Mouse (Mus musculus): ENCODE results near the gene Apoa5. TPM values are rescaled to one million over a fixed set of nuclear protein-coding genes. Genes with fewer than 3 reads are reported as not detected.
A peak's percentile ranks its signal among the peaks of the same experiment; 100 is the strongest.

The Apoa5 gene
- total RNA-seq (2021): 10 to 100 TPM in 1 of 2 experiments, 1 to 10 TPM in 1; 2.1 to 34.3 TPM
- long read RNA-seq, experiment 1, transcript Apoa5-201 (3 exons, 2,312 nt): major isoform, 19 of 32 reads
- long read RNA-seq, experiment 1, partial matches to known transcripts: 0 of 32 reads
- long read RNA-seq, experiment 1, other reads (novel, unspliced or antisense): 8 of 32 reads
- long read RNA-seq, experiment 2: 0 reads

DNA sequence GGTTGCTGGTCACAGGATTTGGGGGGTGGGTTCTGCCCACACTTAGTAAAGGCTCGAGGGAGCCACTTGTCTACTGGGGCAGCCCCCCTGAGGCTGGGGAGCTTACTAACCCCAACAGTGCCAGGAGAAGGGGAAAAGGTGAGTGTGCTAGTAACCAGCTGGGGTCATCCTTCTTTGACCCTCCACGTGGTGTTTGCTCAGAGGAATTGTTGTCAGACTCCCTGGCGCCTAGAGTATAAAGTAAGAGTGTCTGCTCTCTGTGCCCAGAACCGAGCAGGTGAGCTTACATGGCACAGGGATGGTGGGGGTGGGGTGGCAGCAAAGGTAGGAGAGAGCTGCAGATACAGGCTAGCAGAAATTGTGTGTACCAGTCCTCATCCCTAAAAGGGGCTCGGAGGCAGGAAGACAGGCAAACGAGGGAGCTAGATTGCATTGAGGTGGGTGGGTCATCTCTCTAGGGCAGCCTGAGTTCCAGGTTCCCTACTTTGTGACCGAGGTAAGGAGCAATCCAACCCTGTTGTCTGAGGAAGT, at the start of gene Apoa5:
TSS of gene Apoa5 (plus strand) at position 291 of the 531 bp plus-strand sequence.
- no peak for DNase-seq (ENCODE audit: low spot score in 2 of 2)

DNA sequence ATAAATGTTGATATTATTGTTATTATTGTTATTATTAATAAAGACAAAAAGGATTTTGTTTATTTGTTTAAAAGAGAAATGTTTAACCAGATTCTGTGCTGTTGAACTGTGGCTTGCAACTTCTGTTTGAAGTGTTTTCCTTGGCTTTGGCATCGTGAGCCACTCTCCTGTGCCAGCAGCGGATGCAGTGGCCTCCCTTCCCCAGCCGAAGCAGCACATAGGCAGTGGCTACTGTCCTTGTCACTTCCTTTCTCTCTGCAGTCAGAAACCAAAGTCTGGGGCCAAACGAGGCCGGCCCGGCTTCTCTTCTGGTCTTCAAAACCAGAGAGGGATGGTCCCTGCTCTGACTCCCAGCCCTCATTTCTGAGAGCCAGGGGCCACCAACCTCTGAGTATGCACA, 45.3 kb upstream of the Apoa5 start:
- DNase-seq (ENCODE audit: low spot score in 2 of 2): no peak

DNA sequence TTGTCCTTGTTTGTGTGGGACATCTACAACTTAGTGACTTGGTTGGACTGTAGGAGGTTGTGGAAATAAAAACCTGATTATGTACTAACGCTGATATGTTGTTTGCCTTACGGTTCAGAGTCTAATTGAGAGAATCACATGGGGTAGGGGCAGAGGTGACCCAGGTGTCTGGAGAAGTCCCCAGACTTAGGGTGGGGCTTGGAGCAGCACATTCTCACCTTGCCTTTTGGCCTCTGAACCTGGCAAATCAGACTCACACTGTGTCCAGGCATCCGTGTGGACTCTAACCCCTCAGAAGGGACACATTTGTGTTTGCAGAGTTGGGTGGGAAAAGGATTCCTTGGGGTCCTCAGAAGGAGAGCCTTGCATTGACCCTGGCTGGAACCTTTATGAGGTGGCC, 44.3 kb upstream of the Apoa5 start:
- no peak for DNase-seq (ENCODE audit: low spot score in 2 of 2)

DNA sequence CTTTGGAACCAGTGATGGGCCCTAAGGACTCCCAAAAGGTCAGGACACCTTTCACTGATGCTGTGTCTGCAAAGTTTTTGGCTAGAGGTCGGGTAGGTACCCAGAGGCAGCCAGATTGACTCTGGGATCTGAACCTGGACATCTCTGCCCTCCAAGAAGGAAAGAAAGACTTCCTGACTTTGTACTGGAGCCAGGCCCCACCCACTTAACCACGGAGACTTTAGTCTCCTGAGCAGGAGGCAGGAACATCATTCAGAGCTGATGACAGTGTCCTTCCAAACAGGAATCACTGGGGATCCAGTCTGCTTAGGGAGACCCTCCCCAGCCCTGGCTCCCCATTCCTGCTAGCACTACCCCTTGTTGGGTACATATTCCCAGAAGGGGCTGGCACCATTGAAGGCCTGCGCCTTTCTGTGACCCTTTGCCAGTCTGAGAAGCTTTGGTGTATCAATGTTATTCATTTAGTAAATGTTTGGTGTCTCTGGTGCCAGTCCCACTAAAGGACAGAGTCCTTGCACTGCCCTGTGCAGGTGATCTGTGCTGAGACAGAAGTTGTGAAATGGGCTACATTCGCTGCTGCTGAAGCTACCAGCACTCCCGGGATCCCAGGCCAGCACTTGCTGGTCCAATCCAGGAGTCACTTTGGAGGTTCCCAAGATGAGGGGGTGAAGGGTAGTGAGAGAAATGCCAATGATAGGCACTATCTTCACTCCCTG, 43.3 kb upstream of the Apoa5 start:
- DNase-seq (ENCODE audit: low spot score in 2 of 2): no peak

DNA sequence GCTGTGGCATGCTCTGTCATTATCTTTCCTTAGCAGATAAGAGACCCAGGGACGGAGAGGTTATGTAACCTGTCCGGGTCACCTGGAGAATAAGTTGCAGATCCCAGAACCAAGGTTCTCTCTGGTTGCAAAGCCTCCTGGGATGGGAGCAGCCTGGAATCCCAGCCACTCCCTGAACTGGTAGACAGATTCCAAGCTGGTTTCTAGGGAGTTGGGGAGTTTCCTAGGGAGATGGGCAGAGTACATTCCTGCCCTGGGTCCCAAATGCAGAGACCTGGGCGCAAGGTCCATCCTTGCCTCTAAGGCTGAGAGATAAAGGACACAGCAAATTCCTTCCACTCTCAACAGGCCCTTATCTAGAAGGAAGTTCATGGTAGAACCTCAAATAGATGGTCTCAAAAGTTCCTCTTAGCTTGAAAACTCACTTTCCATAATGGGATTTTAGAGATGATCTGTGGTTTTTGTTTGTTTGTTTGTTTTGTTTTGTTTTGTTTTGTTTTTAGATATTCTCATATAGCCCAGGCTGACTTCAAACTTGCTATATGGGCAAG, 41.3 kb upstream of the Apoa5 start:
- no peak for DNase-seq (ENCODE audit: low spot score in 2 of 2)

DNA sequence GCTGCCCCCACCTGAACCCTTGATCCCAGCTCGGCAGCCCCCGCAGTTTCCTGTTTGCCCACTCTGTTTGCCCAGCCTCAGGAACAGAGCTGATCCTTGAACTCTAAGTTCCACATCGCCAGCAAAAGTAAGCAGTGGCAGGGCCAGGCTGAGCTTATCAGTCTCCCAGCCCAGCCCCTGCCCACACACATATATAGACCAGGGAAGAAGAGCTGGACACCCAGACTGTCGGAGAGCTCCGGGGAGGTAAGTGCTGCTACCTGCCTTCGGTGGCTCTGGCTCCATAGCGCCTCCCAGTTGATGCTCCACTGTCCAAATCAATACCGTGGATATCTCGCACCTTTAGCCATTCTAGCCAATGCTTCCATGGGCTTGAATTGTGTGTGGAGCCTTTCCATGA, 39.9 kb upstream of the Apoa5 start, which contains the start of gene Apoa1:
TSS of gene Apoa1 (plus strand) at position 90 of the 400 bp plus-strand sequence.
- no peak for DNase-seq (ENCODE audit: low spot score in 2 of 2)

DNA sequence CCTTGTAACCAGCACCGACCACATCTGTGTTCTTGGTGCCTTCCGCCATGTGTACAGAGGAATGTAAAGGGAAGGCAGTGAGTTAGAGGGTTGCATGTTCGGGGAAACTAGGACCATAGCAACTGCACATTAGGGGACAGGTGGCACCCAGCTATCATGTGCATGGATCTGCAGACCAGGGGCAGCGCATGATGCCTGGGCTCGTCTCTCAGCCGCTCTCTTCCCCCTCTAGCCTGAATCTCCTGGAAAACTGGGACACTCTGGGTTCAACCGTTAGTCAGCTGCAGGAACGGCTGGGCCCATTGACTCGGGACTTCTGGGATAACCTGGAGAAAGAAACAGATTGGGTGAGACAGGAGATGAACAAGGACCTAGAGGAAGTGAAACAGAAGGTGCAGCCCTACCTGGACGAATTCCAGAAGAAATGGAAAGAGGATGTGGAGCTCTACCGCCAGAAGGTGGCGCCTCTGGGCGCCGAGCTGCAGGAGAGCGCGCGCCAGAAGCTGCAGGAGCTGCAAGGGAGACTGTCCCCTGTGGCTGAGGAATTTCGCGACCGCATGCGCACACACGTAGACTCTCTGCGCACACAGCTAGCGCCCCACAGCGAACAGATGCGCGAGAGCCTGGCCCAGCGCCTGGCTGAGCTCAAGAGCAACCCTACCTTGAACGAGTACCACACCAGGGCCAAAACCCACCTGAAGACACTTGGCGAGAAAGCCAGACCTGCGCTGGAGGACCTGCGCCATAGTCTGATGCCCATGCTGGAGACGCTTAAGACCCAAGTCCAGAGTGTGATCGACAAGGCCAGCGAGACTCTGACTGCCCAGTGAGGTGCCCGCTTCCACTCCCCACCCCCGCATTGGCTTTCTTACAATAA, 38.6 kb upstream of the Apoa5 start:
- peak; percentile 44 to 55 for DNase-seq (ENCODE audit: low spot score in 2 of 2)

DNA sequence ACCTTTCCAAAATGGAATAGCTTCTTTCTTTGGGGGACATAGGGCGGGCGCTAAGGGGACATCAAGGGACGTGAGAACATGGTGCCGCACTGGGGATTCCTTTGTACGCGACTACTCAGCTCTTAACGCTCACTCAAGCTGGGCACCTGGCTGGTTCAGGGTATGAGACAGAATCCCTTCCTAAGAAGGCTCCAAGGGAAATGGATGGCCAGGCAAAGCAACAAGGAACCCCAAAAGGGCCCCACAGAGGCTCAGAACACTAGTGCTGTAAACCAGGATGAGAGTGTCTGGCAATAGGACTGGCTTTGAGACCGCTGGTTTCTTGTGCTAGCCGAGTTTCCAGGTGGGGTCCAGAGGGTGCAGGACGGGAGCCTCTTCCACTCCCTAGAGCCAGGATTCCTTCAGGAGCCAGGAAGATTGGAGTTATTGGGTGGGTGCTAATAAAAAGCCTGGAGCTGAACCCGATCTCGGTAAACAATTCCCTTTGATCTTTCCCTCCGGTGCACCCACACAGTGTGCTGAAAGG, 37.9 kb upstream of the Apoa5 start:
- no peak for DNase-seq (ENCODE audit: low spot score in 2 of 2)

DNA sequence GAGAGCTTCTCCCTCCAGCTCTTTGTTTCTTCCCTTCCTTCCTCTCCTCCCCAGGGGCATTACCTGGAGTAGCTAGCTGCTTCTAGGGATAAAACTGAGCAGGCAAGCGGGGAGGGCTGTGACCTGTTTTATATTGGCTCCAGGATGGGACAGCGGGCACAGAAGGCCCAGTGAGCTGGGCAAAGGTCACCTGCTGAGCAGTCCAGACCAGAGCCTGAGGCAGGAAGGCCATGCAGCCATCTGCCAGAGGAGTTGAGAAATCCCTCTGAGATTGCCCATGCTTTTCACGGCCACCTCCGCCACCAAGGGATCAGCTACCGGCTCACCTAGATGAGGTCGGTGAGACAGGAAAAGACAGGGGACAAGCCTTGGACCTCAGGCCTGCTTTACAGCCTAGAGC, 33.2 kb upstream of the Apoa5 start:
- no peak for DNase-seq (ENCODE audit: low spot score in 2 of 2)

DNA sequence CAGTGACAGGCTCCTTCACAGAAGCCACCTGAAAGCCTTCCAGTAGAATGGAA, 33.0 kb upstream of the Apoa5 start, which contains the start of gene Apoc3:
TSS of gene Apoc3 (minus strand) at position 41 of the 53 bp plus-strand sequence.
- DNase-seq (ENCODE audit: low spot score in 2 of 2): no peak

DNA sequence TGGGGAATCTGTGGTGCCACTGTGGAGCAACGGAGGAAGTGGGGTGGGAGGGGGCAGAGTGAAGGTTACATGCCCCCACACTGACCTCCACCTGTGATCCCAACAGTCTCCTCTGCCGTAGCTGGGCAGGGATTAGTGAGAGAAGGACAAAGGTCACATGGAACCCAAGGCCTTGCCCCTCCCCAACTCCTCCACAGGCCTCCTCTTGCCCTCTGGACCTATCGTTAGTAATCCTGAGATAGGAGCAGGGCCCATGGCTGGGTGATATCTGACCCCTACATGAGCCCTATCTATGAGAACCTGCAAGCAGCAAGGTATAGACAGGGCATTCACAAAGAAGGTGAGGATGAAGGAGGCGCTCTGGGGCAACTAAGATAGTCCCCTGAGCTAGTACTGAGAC, 32.8 kb upstream of the Apoa5 start:
- DNase-seq (ENCODE audit: low spot score in 2 of 2): no peak

DNA sequence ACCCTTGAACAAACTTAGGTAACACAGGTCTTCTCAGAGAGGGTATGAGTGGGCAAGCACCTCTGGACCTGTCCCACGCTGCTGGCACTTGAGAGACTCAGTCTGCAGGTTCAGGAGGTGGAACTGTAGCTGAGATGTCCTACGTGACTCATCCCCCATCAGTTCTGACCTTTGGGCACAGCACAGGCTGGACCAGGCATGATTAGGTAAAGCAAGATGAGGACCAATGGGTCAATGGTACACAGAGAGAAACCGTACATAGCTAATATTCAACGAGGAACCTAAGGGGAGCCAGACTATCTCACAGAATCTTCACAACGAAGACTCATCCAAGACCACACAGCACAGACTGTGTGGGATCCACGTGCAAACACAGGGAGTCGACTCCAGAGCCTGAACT, 29.6 kb upstream of the Apoa5 start:
- no peak for DNase-seq (ENCODE audit: low spot score in 2 of 2)

DNA sequence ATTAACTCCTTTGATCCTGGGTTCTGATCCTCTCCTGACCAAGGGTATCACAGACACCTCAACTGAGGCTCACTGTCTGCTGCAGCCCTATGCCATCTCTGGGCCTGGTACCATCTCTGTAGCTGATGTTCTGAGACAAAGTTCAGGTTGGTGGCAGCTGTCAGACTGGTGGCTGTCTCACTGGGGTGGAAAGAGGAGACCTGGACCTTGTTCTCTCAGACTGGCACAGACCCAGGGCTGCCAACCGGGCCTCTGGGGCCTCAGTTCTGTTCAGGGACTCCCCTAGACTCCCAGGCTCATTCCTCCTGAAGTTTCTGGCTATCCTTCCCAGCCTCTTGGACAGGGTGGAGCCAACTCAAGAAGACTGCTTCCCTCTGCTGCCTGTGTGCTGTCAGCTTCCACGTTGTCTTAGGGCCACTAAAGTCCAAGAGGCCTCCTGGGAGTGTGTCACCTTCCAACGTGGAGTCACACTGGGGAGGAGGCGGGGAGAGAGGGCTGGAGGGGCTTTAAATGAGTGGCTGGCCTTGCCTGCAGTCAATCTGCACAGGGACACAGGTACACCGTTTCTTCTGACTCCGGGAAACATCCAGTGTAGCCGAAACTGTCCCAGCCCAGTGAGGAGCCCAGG, 27.8 kb upstream of the Apoa5 start, which contains the start of gene Apoa4:
TSS of gene Apoa4 (plus strand) at position 171 of the 628 bp plus-strand sequence.
- DNase-seq (ENCODE audit: low spot score in 2 of 2): no peak

DNA sequence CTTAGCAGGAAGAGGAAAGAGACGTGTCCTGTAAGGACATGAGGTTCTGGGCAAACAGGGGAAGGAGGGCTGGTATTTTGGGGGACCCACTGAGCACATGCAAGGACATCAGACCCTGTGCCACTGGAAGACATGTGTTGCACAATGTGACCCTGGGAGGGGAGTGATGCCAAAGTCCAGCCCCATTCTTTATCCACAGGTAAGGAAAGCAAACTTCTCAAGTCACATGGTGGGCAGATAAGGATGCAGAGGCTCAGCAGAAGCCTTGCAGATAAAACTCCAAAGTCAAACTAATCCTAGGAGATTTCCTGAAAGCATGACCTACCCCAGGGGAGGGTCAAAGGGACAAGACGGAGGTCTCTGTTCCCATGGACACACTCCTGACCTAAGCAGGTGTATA, 26.6 kb upstream of the Apoa5 start:
- DNase-seq (ENCODE audit: low spot score in 2 of 2): no peak

DNA sequence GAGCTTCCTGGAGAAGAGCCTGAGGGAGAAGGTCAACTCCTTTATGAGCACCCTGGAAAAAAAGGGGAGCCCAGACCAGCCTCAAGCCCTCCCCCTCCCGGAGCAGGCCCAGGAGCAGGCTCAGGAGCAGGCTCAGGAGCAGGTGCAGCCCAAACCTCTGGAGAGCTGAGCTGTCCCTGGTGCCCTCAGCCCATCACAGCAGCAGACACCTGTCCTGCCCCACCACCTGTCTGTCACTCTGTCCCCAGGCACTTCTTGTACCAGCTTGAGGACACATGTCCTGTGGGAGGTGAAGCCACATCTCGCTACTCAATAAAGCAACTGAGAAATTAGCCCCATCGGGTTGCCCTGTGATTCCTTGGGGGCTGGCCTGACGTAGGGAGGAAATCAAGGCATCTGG, 25.3 kb upstream of the Apoa5 start:
- DNase-seq (ENCODE audit: low spot score in 2 of 2): no peak

DNA sequence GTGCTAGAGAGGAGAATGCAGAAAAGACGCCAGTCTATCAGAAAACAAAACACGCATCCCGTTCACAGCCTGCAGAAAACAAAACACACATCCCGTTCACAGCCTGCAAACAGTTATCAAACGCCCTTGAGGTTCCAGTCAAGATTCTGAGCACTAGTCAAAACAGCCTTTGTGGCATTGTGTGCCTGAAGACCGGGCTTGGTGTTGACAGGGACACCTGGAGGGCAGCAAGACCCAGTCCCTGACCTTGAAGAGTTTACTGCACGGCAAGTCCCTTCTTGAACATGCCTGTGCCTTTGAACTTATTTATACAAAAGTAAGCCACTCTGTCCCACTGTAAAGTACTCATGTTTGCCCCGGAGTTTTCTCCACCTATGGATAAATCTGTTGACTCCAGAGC, 24.8 kb upstream of the Apoa5 start:
- DNase-seq (ENCODE audit: low spot score in 2 of 2): no peak

DNA sequence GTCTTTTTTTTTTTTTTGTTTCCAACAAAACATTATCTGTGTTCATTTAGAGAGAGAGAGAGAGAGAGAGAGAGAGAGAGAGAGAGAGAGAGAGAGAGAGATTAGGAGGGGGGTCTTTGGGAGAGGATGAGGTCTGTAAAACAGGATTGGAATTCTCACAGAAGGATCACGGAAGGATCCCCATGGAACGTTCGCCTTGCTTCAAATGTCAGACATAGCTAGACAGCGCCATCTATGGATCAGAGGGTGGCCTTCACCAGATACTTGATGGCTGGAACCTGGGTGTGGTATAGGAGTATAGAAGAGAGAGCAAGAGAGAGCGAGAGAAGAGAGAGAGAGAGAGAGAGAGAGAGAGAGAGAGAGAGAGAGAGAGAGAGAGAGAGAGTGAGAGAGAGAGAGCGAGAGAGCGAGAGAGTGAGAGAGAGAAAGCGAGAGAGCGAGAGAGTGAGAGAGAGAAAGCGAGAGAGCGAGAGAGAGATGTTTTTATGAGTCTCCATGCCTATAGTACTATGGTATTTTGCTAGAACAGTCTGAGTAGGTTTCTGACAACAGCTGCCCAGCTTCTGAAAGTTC, 21.6 kb upstream of the Apoa5 start:
- no peak for DNase-seq (ENCODE audit: low spot score in 2 of 2)

DNA sequence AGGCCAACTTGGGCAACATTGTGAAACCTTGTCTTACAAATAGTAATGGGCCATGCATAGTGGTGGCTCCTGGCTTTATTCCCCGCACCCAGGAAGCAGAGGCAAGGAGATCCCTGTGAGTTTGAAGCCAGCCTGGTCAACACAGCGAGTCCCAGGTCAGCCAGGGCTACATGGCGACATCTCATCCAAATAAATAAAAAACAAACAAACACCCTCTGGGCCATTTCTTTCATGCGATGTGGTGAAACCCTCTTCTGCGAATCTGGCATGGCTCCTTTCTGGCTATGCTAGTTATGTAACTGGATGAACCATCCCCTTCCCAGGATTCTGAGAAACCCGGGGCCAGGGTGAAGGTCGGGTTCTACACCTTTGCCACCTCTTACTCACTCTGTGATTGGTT, 12.3 kb upstream of the Apoa5 start:
- no peak for DNase-seq (ENCODE audit: low spot score in 2 of 2)

DNA sequence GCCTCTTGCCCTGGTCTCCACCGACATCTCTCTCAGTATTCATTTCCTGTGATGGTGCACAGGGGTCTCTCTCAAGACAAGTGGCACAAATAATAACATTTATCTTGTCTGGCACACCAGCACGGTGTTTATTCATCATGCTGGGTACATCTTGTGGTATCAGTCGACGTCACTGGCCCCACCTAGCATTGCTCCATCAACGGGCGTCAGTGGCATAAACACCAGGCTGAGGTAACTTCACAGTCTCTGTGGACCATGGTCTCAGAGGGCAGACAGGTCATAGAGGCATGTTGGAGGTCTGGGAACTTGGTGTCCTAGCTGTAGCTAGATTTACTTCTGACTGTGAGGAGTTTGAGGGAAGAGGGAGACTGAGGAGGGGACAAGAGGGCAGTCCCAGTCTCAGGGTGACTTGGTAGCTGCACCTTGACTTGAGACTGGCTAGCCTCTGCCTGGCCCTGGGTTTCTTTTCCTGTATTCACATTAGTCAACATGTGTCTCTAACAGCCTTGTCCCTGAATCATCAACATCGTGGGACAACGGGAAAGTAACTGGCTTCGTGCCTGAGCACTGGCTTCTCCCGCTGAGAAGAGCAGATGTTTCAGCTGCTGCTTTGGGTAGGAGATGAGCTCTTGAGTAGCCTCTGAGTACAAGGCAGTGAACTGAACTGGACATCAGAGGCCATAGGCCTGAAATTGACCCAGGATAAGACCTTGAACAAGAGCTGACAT, 11.6 kb upstream of the Apoa5 start:
- no peak for DNase-seq (ENCODE audit: low spot score in 2 of 2)

DNA sequence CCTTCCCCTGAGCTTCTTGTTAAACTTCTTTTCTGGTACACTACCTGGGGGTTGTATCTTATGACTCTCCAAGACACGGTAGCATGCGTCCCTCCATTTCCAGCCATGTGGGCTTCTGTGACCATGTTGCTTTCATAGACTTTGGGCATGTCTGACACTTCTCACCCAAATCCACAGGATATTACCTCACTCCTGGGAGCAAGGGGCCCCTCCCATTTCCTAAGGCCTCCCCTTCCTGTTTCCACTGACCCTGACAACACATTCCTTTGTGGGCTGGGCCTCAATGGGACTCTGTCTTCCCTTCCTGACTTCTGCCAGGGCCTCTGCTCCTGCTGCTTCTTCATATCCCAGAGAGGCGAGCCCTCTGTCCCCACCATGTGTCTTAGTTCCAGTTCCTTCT, 10.9 kb upstream of the Apoa5 start:
- DNase-seq (ENCODE audit: low spot score in 2 of 2): no peak

Data from adrenal gland, postnatal 4 days (tissue).